Mouse (Mus musculus) adrenal gland, adult 2 months (tissue): ENCODE data around the gene Fkbp10. TPM values are rescaled to one million over a fixed set of nuclear protein-coding genes. Genes with fewer than 3 reads are reported as not detected.

Source experiments
- DNase-seq: peaks from one replicate; pipeline ENCODE4 v3.0.0; 2021
- polyA plus RNA-seq: library from polyadenylated mRNA; depleted of rRNA; stranded (reverse); fragments of >200 nt; gene quantifications from 2 replicates; pipeline ENCODE4 v1.2.3, GENCODE M21; 2012
- total RNA-seq, 2 experiments: library from RNA; stranded (reverse); gene quantifications; 2 replicates each; pipeline ENCODE4 v1.2.3; 2021

Fkbp10 gene
- total and polyA plus RNA-seq, 3 experiments, result 12.5 to 42.1 (median 25.8) TPM

DNA sequence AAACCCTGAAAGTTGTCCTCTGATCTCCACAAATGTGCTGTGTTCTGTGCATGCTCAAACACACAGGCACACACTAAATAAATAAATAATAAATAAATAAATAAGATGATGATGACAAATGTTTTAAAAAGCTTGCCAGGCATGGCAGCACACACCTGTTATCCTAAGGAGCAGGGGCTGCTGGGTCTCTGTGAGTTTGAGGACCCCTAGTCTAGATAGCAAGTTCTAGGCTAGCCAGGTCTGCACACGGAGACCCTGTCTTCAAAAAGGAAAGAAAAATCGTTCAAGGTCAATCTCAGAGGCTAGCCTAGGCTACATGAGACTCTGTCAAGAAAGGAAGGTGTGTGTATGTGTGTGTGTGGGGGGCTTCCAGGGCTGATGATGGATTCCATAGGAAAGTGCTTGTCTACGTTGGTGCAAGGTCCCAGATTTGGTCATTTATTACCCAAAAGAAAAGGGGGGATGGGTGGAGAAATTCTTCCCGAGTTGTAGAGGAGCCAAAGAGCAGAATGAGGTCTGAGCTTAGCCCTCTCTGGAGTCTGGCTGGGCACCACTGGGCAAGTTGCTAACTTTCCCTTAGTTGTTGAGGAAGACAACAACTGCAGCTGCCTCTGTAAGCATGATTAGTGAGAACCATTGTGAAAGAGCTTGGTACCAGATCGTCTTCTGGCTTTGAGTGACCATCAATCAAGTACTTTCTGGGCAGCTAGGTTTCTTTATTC, 21.0 kb upstream of the Fkbp10 start:
- no peak for DNase-seq

GRCm38 (mm10) chr11:100395200-100395599, 20.3 kb upstream of the Fkbp10 start:
- DNase-seq, result peak; percentile 90

GRCm38 (mm10) chr11:100395861-100396631, 19.5 kb upstream of the Fkbp10 start:
- peak; percentile 51 for DNase-seq

- no peak for DNase-seq
Observed at GRCm38 (mm10) chr11:100396886-100397599, 18.5 kb upstream of the Fkbp10 start.

DNA sequence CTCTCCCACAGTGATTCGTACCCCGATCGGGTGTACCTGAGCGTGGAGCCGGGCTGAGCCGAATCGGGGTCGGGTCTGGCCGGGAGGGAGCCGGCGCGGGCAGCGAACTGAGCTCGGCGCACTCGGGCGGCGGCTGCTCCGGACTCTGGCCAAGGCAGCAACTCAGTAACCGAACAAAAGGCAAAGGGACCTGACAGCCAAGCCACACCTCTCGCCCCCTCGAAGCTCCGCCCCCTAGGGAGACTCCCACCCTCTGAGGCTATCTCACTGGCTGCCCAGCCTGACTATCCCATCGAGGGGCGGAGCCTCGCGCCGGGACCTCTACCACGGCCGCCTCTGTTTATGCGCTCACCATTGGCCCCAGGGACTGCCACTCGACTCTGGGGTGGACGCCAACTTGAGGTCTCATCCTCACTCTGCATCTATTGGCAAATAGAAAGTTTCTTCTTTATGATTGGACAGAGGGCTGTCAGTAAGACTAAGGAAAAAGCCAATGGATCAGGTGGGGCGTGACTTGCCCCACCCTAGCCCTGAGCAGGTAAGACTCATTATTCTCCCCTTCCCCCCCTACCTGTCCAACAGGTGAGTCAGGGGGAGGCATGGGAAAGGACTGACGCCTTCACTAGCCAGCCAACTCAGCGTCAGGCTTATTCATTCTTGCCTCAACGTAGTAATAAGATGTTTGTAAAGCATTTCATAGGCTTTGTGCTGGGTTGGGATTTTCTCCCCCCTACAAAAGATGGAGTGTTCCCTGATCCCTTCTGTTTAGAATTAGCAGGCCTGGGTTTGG, 17.7 kb upstream of the Fkbp10 start, which contains the start of gene Jup:
Gene Jup (minus strand): TSS at position 164 of the 790 bp plus-strand sequence.
- DNase-seq, result peak; percentile 100

GRCm38 (mm10) chr11:100398517-100398916, 17.0 kb upstream of the Fkbp10 start:
- no peak for DNase-seq

DNA sequence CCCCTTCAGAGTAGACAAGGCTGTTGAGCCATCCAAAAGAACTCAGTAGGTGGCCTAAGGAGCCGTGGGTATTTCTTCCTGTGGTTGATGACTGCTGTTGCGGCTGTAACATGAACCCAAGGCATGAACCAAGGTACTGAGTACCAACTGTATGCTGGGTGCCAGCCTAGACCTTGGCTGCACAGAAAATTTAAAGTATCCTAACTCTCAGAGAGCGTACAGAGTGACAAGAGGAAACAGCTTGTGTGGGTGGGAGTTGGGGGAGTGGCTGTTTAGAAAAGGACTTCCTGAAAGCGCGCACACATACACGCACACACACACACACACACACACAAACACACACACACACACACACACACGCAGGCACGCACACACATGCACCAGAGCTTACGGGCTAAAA, 16.2 kb upstream of the Fkbp10 start:
- DNase-seq, result no peak

DNA sequence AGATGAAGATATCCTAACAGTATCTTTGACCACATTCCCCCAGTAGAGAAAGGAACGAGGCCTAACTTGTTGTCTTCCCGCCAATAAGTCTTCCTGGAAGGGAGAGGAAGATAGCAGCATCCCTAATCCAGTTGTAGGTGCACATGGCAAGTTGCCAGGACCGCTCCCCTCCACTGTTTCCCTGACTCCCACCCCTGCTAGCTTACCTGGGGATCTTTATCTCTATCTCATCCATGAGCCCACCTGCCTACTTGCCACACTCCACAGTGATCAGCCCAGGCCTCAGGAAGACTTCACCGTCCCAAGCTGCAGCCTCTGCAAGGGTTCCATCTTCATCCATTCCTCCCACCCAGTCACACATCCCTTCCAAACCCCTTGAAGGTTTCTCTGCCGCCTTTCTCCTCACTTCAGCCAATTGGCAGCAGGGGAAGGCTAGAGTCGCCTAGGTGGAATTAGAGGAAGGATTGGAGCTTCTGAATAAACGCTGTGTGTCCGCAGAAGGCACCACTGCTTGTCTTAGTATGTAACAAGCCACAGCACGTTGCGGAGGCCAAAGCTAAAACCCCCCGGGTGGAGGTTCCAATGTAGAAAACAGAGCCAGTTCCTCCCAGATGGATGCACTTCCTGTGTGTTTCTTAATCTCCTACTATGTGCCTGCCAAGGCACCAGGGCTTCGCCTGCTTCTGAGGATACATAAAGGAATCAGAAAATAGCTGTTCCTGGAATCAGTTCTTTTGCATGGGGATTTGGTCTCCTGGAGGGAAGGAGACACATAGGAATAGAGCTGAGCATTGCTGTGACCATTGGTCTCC, 15.6 kb upstream of the Fkbp10 start:
- DNase-seq, result no peak

GRCm38 (mm10) chr11:100400842-100401241, 14.7 kb upstream of the Fkbp10 start:
- no peak for DNase-seq

GRCm38 (mm10) chr11:100402240-100402639, 13.3 kb upstream of the Fkbp10 start:
- no peak for DNase-seq

DNA sequence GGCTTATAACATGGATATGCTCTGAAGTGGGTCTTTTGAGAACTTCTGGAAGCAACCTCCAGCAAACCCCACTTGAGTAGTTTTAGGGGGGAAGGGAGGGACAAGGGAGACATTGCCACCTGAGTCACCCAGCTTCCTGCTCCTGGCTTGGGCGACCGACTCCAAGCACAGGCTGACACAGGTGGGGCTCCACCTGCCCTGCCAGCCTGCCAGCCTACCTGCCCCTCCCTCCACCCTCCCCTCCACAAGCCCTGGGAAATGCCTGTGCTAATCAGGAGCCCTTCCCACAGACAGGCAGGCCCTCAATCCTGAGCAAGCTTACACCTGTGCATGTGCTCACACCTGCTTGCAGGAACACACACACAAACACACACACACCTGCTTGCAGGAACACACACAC, 12.8 kb upstream of the Fkbp10 start:
- DNase-seq, result no peak

GRCm38 (mm10) chr11:100403445-100404134, 11.9 kb upstream of the Fkbp10 start:
- DNase-seq, result peak; percentile 41

GRCm38 (mm10) chr11:100404456-100405074, 10.9 kb upstream of the Fkbp10 start:
- no peak for DNase-seq

DNA sequence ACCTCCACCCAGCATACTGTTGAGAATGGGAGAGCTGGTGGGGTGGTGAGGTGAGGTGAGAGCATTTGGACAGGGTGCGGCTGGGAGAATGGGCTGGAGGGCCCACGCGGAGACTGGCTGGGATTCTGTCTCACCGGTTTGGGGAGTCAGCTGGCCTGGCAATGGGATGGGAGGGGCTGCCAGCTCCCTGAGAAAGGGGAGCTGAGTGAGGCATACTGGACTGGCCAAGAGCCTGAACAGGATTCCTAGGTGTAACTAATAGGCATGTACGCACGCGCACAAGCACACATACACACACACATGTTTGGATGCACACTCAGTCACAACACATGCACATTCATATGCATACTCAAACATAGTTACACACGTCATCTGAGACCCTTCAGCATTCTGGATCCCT, 9.2 kb upstream of the Fkbp10 start:
- no peak for DNase-seq

GRCm38 (mm10) chr11:100406995-100407705, 8.3 kb upstream of the Fkbp10 start:
- no peak for DNase-seq

DNA sequence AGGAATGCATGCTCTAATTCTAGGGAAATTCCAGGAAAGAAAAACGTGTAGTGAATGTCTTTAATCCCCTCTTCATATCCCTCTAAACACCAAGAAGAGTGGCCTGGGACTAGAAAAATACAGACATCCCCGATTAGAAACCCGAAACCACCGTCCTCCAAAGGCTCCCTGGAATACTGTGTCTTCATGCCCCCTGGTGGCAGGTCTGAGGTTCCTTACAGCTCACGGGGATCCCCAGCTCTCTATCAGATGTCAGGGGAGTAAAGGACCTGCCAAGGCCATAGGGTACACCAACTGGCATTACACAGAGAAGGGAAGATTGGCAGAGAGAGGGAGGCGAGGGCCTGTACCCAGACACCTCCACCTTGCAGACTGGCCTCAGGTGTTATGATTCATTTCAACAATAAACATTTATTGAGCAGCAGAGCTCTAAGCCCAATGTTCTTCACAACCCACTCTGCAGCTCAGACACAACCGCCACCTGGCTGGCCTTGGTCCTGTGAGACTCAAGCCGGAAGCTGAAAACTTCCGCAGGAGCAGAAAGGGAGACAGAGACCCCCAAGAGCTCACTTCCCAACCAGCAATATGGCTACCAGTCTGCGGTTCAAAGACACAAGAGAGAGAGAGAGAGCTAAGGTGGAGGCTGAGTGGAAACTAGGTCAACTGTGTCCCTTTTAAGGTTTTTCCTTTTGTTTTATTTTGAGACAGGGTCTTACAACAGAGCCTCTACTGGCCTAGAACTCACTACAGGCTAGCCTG, 7.2 kb upstream of the Fkbp10 start:
- peak; percentile 71 for DNase-seq

- no peak for DNase-seq
Observed at GRCm38 (mm10) chr11:100408835-100409462, 6.5 kb upstream of the Fkbp10 start.

DNA sequence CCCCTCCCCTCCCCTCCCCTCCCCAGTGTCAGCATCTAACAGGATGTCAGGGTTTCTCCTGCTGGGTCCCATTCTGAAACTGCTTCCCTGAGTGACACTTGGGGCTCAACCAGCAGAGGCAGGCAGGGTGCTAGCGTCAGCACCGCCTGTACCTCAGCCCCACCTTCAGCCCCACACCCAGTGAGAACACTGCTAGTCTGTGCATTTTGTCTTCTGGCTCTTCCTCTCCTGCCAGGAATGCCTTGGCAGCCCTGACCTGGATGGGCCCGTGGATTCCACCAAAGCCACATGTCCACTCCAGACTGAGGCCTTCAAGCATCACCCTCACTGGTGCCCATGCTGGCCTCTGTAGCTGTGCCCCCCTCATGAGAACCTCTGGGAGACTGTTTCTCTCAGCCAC, 5.8 kb upstream of the Fkbp10 start:
- DNase-seq, result no peak
